Mouse (Mus musculus) liver, postnatal 0 days (tissue): ENCODE measurements around the gene Pcgf2. TPM values are rescaled to one million over a fixed set of nuclear protein-coding genes. Genes with fewer than 3 reads are reported as not detected.

Experiments
- ATAC-seq: fragments of 200-750 bp; cut with Nextera tagmentation; 2 replicates; pipeline ENCODE4 v1.8.0; 2017; ENCODE audit warnings: mild to moderate bottlenecking, moderate library complexity
- DNase-seq: peaks from one replicate; pipeline ENCODE4 v3.0.0-alpha.2; 2016
- H3K27ac ChIP-seq: fragments of 300-500 bp; sonication (generic); 2 replicates; pipeline ENCODE4 v1.5.1; 2014; ENCODE audit warnings: antibody characterized with exemption, moderate library complexity, mild to moderate bottlenecking, low read depth
- H3K27me3 ChIP-seq: fragments of 300-500 bp; sonication (generic); 2 replicates; pipeline ENCODE4 v1.6.1; 2014; ENCODE audit warnings: low read length, control low read depth, mixed read lengths; ENCODE audit not compliant: insufficient read depth
- H3K36me3 ChIP-seq: fragments of 300-500 bp; sonication (generic); replicated peaks from 2 replicates; pipeline ENCODE4 v1.6.1; 2014; ENCODE audit warnings: mild to moderate bottlenecking, control low read depth, low read length, moderate library complexity, mixed read lengths; ENCODE audit not compliant: insufficient read depth
- H3K4me1 ChIP-seq: fragments of 300-500 bp; sonication (generic); 2 replicates; pipeline ENCODE4 v1.6.1; 2014; ENCODE audit warnings: antibody characterized with exemption, mild to moderate bottlenecking, control low read depth; ENCODE audit not compliant: insufficient read depth
- H3K4me2 ChIP-seq: fragments of 300-500 bp; sonication (generic); 2 replicates; pipeline ENCODE4 v1.6.1; 2014; ENCODE audit warnings: low read depth, mild to moderate bottlenecking, low read length, moderate library complexity, mixed read lengths
- H3K4me3 ChIP-seq: fragments of 300-500 bp; sonication (generic); 2 replicates; pipeline ENCODE4 v1.5.1; 2014; ENCODE audit warnings: low read depth, low read length
- H3K9ac ChIP-seq: fragments of 300-500 bp; sonication (generic); replicated peaks from 2 replicates; pipeline ENCODE4 v1.6.1; 2014; ENCODE audit warnings: mild to moderate bottlenecking, moderate library complexity
- H3K9me3 ChIP-seq: fragments of 300-500 bp; sonication (generic); 2 replicates; pipeline ENCODE4 v1.6.1; 2016; ENCODE audit warnings: mild to moderate bottlenecking, control low read depth, low read length, mixed read lengths
- CTCF ChIP-seq: sonication (generic); IDR thresholded peaks from 2 replicates; pipeline ENCODE4 v1.5.1; 2016; ENCODE audit warnings: antibody characterized with exemption, low read depth
- EP300 ChIP-seq: IDR thresholded peaks from 2 replicates; pipeline ENCODE4 v1.6.1; 2016; ENCODE audit warnings: antibody characterized with exemption, low read depth, mild to moderate bottlenecking
- WGBS: fragments of 180-500 bp; shearing (Covaris S2); extraction: QIAGEN DNeasy Blood & Tissue Kit; methylation state at CpG from one replicate; pipeline ENCODE4 v1.1.7; 2014; ENCODE audit not compliant: insufficient replicate concordance; 5-methylcytosine and 5-hydroxymethylcytosine counted together
- polyA plus RNA-seq: library from polyadenylated mRNA; unstranded; fragments of >200 nt; fragmentation: Nextera tagmentation; extraction: Ambion mirVana; gene quantifications from 2 replicates; pipeline ENCODE4 v1.2.1, GENCODE M21; 2015

Pcgf2 gene
- polyA plus RNA-seq, 1 experiment from 2014 or later = 1.9 TPM

- peaks cover 39% of the 10 kb centered on the region for H3K4me1 ChIP-seq
- peak; percentile 76 for DNase-seq
- H3K36me3 ChIP-seq = no peaks in the 10 kb centered on the region
- H3K9ac ChIP-seq = peak overlapping the region; percentile 64
- ATAC-seq = no peak
- H3K27ac ChIP-seq = peak overlapping the region; percentile 66
- peaks cover 38% of the 10 kb centered on the region for H3K27me3 ChIP-seq
- H3K4me2 ChIP-seq = peak overlapping the region; percentile 91
- H3K9me3 ChIP-seq = no peaks in the 10 kb centered on the region
- under 1% methylated on average over 51 of the region's 63 CpGs for WGBS
- TF ChIP-seq EP300 (no peak), CTCF (peak; percentile 52)
- H3K4me3 ChIP-seq = peak overlapping the region; percentile 62
Observed at GRCm38 (mm10) chr11:97698741-97699611, 1.3 kb downstream of the Pcgf2 start.

- Histone ChIP-seq H3K27ac (peak overlapping the region; percentile 66), H3K4me1 (peaks cover 37% of the 10 kb centered on the region), H3K9me3 (no peaks in the 10 kb centered on the region), H3K27me3 (peaks cover 38% of the 10 kb centered on the region), H3K4me2 (peak overlapping the region; percentile 91), H3K9ac (peak overlapping the region; percentile 64), H3K36me3 (no peaks in the 10 kb centered on the region), H3K4me3 (peak overlapping the region; percentile 62)
- TF ChIP-seq CTCF (no peak), EP300 (no peak)
- no peak for DNase-seq
- ATAC-seq = no peak
- WGBS = 38% methylated on average over 14 of the region's 14 CpGs
Observed at GRCm38 (mm10) chr11:97697891-97698529, 2.3 kb downstream of the Pcgf2 start.

DNA sequence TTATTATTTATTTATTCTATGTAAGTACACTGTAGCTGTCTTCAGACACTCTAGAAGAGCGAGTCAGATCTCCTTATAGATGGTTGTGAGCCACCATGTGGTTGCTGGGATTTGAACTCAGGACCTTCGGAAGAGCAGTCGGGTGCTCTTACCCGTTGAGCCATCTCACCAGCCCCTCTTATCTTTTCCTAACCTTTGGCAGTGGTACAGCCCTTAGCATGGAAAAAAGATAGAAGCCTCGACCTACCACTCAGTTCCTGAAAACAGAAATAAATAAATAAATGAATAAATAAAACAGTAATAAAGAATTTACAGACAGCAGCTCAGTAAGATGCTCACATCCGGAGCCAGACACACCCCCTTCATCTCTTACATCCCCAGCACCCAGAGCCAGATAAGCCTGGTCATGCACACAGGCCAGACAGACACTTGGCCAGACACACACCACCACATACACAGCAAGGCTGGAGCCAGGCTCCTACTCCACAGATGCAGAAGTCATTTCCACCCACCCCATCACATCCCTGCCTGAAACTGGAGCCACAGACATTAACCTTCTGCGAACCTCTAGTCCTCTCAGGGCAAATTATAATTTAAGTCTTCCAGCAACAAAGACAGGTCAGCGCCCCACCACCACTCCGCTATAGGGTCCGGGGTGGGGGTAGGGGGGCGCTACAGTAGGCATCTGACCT is 3.0 kb downstream of the Pcgf2 start:
- 61% methylated on average over 11 of the region's 11 CpGs for WGBS
- H3K36me3 ChIP-seq = no peaks in the 10 kb centered on the region
- H3K4me3 ChIP-seq = no peak overlapping the region
- H3K9ac ChIP-seq = no peak overlapping the region
- no peak overlapping the region for H3K27ac ChIP-seq
- peaks cover 38% of the 10 kb centered on the region for H3K27me3 ChIP-seq
- no peaks in the 10 kb centered on the region for H3K9me3 ChIP-seq
- TF ChIP-seq CTCF (no peak), EP300 (no peak)
- H3K4me1 ChIP-seq = peaks cover 37% of the 10 kb centered on the region
- ATAC-seq (no peak), DNase-seq (no peak)
- peak overlapping the region; percentile 91 for H3K4me2 ChIP-seq

- DNase-seq = no peak
- no peak for ATAC-seq
- Histone ChIP-seq H3K9ac (no peak overlapping the region), H3K27ac (no peak overlapping the region), H3K9me3 (no peaks in the 10 kb centered on the region), H3K4me2 (no peak overlapping the region), H3K4me3 (no peak overlapping the region), H3K27me3 (peaks cover 34% of the 10 kb centered on the region), H3K36me3 (0 out of 2 replicates have a peak, but pooled peaks cover 2% of the 10 kb centered on the region), H3K4me1 (peaks cover 33% of the 10 kb centered on the region)
- TF ChIP-seq EP300 = no peak
- no peak for TF ChIP-seq CTCF
- 75% methylated on average over 8 of the region's 8 CpGs for WGBS
Observed at GRCm38 (mm10) chr11:97696669-97697068, 3.6 kb downstream of the Pcgf2 start.

GRCm38 (mm10) chr11:97695712-97696401 is 4.4 kb downstream of the Pcgf2 start:
- ATAC-seq (no peak), DNase-seq (no peak)
- no peak overlapping the region for H3K4me2 ChIP-seq
- H3K27ac ChIP-seq = peak overlapping the region; percentile 44; the same call in 1 of the 2 replicates
- peaks cover 26% of the 10 kb centered on the region for H3K4me1 ChIP-seq
- 75% methylated on average over 9 of the region's 9 CpGs for WGBS
- peaks cover 26% of the 10 kb centered on the region for H3K27me3 ChIP-seq
- TF ChIP-seq EP300 = no peak
- TF ChIP-seq CTCF = no peak
- no peak overlapping the region for H3K9ac ChIP-seq
- peaks cover 9% of the 10 kb centered on the region for H3K36me3 ChIP-seq
- no peak overlapping the region for H3K4me3 ChIP-seq
- no peaks in the 10 kb centered on the region for H3K9me3 ChIP-seq
